Mouse (Mus musculus) forebrain, embryonic 13.5 days (tissue): ENCODE data around the gene Mat1a. TPM values are rescaled to one million over a fixed set of nuclear protein-coding genes. Genes with fewer than 3 reads are reported as not detected.
A peak's percentile ranks its signal among the peaks of the same experiment; 100 is the strongest.

Source experiments
- ATAC-seq: fragments of 200-750 bp; cut with Nextera tagmentation; 2 replicates; pipeline ENCODE4 v1.8.0; 2017
- H3K27ac ChIP-seq: fragments of 300-500 bp; sonication (generic); 2 replicates; pipeline ENCODE4 v1.5.1; 2015; ENCODE audit warnings: inconsistent platforms, mild to moderate bottlenecking, moderate library complexity
- H3K27me3 ChIP-seq: fragments of 300-500 bp; sonication (generic); 2 replicates; pipeline ENCODE4 v1.6.1; 2015; ENCODE audit warnings: mild to moderate bottlenecking, inconsistent platforms
- H3K36me3 ChIP-seq: fragments of 300-500 bp; sonication (generic); 2 replicates; pipeline ENCODE4 v1.6.1; 2015; ENCODE audit warnings: mild to moderate bottlenecking, inconsistent platforms; ENCODE audit not compliant: poor library complexity, severe bottlenecking
- H3K4me1 ChIP-seq: fragments of 300-500 bp; sonication (generic); 2 replicates; pipeline ENCODE4 v1.6.1; 2015; ENCODE audit warnings: inconsistent platforms
- H3K4me2 ChIP-seq: fragments of 300-500 bp; sonication (generic); 2 replicates; pipeline ENCODE4 v1.6.1; 2015; ENCODE audit warnings: inconsistent platforms, mild to moderate bottlenecking, moderate library complexity
- H3K4me3 ChIP-seq: fragments of 300-500 bp; sonication (generic); 2 replicates; pipeline ENCODE4 v1.5.1; 2015; ENCODE audit warnings: mild to moderate bottlenecking, inconsistent platforms
- H3K9ac ChIP-seq: fragments of 300-500 bp; sonication (generic); 2 replicates; pipeline ENCODE4 v1.6.1; 2015; ENCODE audit warnings: mild to moderate bottlenecking, inconsistent platforms
- H3K9me3 ChIP-seq: fragments of 300-500 bp; sonication (generic); replicated peaks from 2 replicates; pipeline ENCODE4 v1.6.1; 2016; ENCODE audit warnings: inconsistent platforms
- WGBS: fragments of 180-500 bp; shearing (Covaris S2); methylation state at CpG from one replicate; pipeline ENCODE4 v1.1.7; 2015; 5-methylcytosine and 5-hydroxymethylcytosine counted together
- polyA plus RNA-seq: library from polyadenylated mRNA; unstranded; fragments of >200 nt; fragmentation: Nextera tagmentation; extraction: Ambion mirVana; gene quantifications from 2 replicates; pipeline ENCODE4 v1.2.1, GENCODE M21; 2015

Gene Mat1a
- polyA plus RNA-seq = not detected in 2 replicates

DNA sequence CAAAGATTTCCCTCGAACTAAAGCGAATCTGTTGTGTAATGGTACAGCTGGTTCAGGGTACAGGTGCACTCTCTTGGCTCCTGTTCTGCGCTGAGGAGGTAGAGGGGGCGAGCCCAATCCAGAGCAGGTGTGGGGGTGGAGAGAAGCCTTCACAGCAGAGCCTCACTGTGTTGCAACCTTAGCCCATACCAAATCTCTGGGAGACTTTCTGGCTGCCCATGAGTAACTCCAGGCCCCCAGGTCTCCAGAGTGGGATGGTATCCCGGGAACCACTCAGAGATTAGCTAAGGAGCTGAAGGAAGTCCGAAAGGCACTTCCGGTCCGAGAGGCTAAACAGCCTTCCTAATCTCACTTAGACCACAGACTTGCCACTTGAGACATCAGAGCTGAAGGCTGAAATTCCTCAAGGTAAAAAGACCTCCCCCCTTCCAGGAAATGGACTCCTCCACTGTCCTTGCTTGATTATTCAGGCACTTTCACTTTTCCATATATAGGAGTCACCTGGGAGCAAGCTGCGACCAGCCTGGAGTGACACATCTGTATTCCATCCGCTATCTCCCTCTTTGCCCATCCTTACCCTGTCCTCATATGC, at the start of gene Mat1a:
TSS of gene Mat1a (plus strand) at position 183 of the 592 bp plus-strand sequence.
- Histone ChIP-seq H3K4me1 (no peaks in the 10 kb centered on the region), H3K27ac (no peak within 1 kb of the TSS), H3K9me3 (no peaks in the 10 kb centered on the region), H3K9ac (no peak within 1 kb of the TSS), H3K4me3 (no peak within 1 kb of the TSS), H3K27me3 (no peaks in the 10 kb centered on the region), H3K4me2 (no peak within 1 kb of the TSS), H3K36me3 (no peaks in the 10 kb centered on the region)
- 76% methylated on average over 10 of the region's 10 CpGs for WGBS
- ATAC-seq = no peak

DNA sequence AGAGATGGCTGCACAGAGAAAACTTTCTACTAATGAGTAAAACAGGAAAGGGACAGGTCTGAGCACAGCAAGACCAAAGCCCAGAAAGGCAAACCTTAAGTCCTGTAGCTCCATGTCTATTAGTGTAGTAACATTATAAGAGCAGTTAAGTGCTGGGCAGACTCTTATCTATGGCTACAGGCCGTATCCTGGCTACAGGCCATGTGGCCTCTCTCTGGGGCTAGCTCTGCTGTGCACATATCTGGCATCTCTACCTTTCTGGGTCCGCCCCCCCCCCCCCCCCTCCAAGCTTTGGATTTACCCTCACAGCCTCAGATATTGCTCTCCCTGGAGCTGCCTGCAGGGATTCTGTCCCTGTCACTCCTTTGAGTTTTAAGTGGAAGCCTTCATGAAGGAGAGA, 39.7 kb upstream of the Mat1a start:
- H3K9ac ChIP-seq = no peak overlapping the region
- no peaks in the 10 kb centered on the region for H3K36me3 ChIP-seq
- H3K27ac ChIP-seq = no peak overlapping the region
- WGBS = 53% methylated on average over 1 of the region's 2 CpGs
- H3K27me3 ChIP-seq = no peaks in the 10 kb centered on the region
- H3K4me1 ChIP-seq = no peaks in the 10 kb centered on the region
- H3K9me3 ChIP-seq = no peaks in the 10 kb centered on the region
- ATAC-seq = no peak
- H3K4me2 ChIP-seq = no peak overlapping the region
- H3K4me3 ChIP-seq = no peak overlapping the region

- Histone ChIP-seq H3K27me3 (no peaks in the 10 kb centered on the region), H3K9me3 (no peaks in the 10 kb centered on the region), H3K9ac (no peak overlapping the region), H3K36me3 (no peaks in the 10 kb centered on the region), H3K27ac (no peak overlapping the region), H3K4me1 (no peaks in the 10 kb centered on the region), H3K4me3 (no peak overlapping the region), H3K4me2 (no peak overlapping the region)
- no peak for ATAC-seq
- WGBS = 0% methylated on average over 1 of the region's 1 CpGs
Measured at GRCm38 (mm10) chr14:41066416-41066815, 38.4 kb upstream of the Mat1a start.

GRCm38 (mm10) chr14:41069108-41069507, 35.7 kb upstream of the Mat1a start, which contains the start of gene Dydc2:
Gene Dydc2, minus strand, starts transcription at chr14:41069208.
- H3K4me1 ChIP-seq = peaks cover 6% of the 10 kb centered on the region
- no peak within 1 kb of the TSS for H3K9ac ChIP-seq
- no peak within 1 kb of the TSS for H3K4me3 ChIP-seq
- no peak for ATAC-seq
- H3K27ac ChIP-seq = no peak within 1 kb of the TSS
- H3K36me3 ChIP-seq = no peaks in the 10 kb centered on the region
- no peaks in the 10 kb centered on the region for H3K9me3 ChIP-seq
- no peak within 1 kb of the TSS for H3K4me2 ChIP-seq
- no peaks in the 10 kb centered on the region for H3K27me3 ChIP-seq

DNA sequence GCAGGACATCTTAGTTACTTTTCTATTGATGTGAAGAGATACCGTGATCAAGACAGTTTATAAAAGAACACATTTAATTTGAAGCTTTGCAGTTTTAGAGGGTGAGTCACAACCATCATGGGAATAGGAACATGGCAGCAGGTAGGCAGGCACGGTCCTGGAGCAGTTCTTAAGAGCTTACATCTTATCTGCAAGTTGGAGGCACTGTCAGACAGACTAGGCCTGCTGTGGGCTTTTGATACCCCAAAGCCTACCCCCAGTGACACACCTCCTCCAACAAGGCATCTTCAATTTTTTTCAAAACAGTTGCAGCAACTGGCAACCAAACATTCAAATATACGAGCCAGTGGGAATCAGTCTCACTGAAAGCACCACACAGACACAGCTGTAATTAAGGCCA, 34.5 kb upstream of the Mat1a start:
- no peaks in the 10 kb centered on the region for H3K27me3 ChIP-seq
- H3K9ac ChIP-seq = no peak overlapping the region
- no peak overlapping the region for H3K4me2 ChIP-seq
- no peaks in the 10 kb centered on the region for H3K36me3 ChIP-seq
- ATAC-seq = no peak
- H3K4me3 ChIP-seq = no peak overlapping the region
- no peaks in the 10 kb centered on the region for H3K9me3 ChIP-seq
- peaks cover 6% of the 10 kb centered on the region for H3K4me1 ChIP-seq
- 78% methylated on average over 3 of the region's 3 CpGs for WGBS
- no peak overlapping the region for H3K27ac ChIP-seq

DNA sequence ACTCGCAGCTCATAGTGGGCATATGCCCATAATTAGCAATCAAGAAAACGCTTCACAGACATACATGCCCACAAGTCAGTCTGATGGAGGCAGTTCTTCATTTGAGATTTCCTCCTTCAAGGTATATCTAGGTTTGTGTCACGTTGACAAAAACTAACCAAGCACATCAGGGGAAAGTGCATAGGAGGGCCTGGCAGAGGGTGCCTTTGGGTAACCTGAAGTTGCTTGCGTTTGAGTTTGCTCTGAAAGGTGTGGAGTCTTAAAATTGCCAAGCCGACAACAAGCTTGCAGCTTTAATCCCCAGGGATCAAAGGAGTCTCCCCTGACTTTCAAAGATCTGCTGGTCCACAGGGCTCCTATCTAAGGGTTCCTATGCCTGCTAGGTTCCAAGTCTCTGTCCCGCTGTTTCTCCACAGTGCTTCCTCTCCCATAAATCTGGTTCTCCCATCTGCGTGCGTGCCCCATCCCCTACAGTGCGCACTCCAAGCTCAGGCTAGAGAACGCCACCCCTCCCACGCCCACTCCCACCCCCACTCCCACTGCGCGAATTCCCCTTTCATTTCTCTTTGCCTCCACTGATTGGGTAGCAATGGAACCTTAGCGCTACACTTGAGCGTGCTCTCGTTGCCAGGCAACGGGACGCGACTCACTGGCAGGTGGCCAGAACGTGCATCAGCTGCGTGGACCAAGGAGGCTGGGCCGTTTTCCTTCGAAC, 32.4 kb upstream of the Mat1a start, which contains the start of gene Dydc1:
TSS of gene Dydc1 (plus strand) at position 683 of the 715 bp plus-strand sequence.
- peak within 1 kb of the TSS; percentile 70 for H3K4me2 ChIP-seq
- WGBS = 12% methylated on average over 23 of the region's 23 CpGs
- peaks cover 6% of the 10 kb centered on the region for H3K4me1 ChIP-seq
- H3K9ac ChIP-seq = peak within 1 kb of the TSS; percentile 51
- ATAC-seq = peak; percentile 97
- H3K27ac ChIP-seq = no peak within 1 kb of the TSS
- no peaks in the 10 kb centered on the region for H3K27me3 ChIP-seq
- no peaks in the 10 kb centered on the region for H3K9me3 ChIP-seq
- peak within 1 kb of the TSS; percentile 45 for H3K4me3 ChIP-seq
- H3K36me3 ChIP-seq = no peaks in the 10 kb centered on the region

GRCm38 (mm10) chr14:41072944-41073275, 31.9 kb upstream of the Mat1a start:
- WGBS = under 1% methylated on average over 8 of the region's 8 CpGs
- ATAC-seq = no peak

DNA sequence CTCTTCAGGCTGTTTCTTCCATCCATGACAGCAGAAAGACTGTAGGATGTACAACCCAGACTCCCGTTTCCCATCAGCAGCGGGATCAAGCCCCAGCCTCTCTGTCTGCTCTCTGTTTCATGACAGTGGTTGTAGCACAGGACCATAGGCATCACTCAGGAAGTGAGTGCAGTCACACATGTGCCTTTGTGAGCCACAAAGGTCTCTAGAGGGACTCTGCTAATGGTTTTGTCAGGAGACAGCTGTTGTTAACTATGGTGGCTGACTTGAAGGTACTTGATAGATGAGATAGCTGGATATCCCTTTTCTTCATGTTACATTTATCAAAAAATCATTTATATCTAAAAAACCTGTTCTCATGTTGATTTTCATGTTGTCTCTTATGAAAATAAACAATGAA, 22.4 kb upstream of the Mat1a start:
- Histone ChIP-seq H3K4me2 (no peak overlapping the region), H3K9me3 (no peaks in the 10 kb centered on the region), H3K4me1 (no peaks in the 10 kb centered on the region), H3K27ac (no peak overlapping the region), H3K36me3 (no peaks in the 10 kb centered on the region), H3K27me3 (no peaks in the 10 kb centered on the region), H3K9ac (no peak overlapping the region), H3K4me3 (no peak overlapping the region)
- 90% methylated on average over 2 of the region's 2 CpGs for WGBS
- ATAC-seq = no peak

More at GRCm38 (mm10) chr14:41072944-41073275, 31.9 kb upstream of the Mat1a start:
- H3K27ac ChIP-seq = no peak overlapping the region
- H3K4me2 ChIP-seq = peak overlapping the region; percentile 70
- H3K4me1 ChIP-seq = peaks cover 6% of the 10 kb centered on the region
- peak overlapping the region; percentile 51 for H3K9ac ChIP-seq
- no peaks in the 10 kb centered on the region for H3K9me3 ChIP-seq
- H3K36me3 ChIP-seq = no peaks in the 10 kb centered on the region
- peak overlapping the region; percentile 45 for H3K4me3 ChIP-seq
- no peaks in the 10 kb centered on the region for H3K27me3 ChIP-seq

DNA sequence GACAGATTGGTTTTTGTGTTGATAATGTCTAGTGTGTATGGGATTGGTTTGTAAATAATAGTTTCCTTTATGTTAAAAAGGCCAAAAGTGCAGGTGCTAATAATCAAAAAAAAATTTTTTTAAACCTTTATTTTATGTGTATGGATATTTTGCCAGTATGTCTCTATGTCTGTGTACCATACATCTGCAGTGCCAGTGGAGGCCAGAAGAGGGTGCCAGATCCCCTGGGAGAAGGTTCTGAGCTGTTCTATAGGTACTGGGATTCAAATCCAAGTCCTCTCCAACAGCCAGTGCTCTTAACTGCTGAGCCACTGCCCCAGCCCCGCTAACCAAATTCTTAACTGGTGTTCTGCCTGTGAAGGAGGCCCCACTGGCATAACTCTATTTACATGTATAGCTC, 17.3 kb upstream of the Mat1a start:
- no peak for ATAC-seq
- Histone ChIP-seq H3K9ac (no peak overlapping the region), H3K36me3 (no peaks in the 10 kb centered on the region), H3K4me1 (no peaks in the 10 kb centered on the region), H3K4me2 (no peak overlapping the region), H3K27ac (no peak overlapping the region), H3K4me3 (no peak overlapping the region), H3K9me3 (no peaks in the 10 kb centered on the region), H3K27me3 (no peaks in the 10 kb centered on the region)
- 77% methylated on average over 1 of the region's 1 CpGs for WGBS

DNA sequence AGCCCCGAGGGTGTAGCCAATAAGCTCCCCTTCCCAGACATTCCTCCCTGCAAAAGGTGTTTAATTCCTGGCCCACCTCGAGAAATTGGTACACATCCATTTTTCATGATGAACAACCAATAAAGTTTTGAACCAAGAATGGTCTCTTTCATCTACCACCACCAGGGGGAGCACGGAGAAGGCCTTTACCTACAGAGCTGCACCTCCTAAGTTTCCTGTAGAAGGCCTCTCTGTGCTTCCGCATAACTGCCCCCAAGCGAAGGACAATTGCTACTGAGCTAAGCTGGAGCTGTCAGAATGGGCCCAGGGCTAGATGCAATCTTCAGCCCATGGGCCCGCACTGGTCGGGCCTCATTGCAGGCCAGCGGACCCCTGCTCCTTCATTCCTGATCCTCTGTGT, 14.1 kb upstream of the Mat1a start:
- ATAC-seq = no peak
- Histone ChIP-seq H3K4me1 (no peaks in the 10 kb centered on the region), H3K4me3 (no peak overlapping the region), H3K27me3 (no peaks in the 10 kb centered on the region), H3K4me2 (no peak overlapping the region), H3K9me3 (no peaks in the 10 kb centered on the region), H3K27ac (no peak overlapping the region), H3K36me3 (no peaks in the 10 kb centered on the region), H3K9ac (no peak overlapping the region)
- 48% methylated on average over 8 of the region's 8 CpGs for WGBS

GRCm38 (mm10) chr14:41094114-41094513, 10.7 kb upstream of the Mat1a start:
- no peak overlapping the region for H3K9ac ChIP-seq
- H3K4me2 ChIP-seq = no peak overlapping the region
- no peaks in the 10 kb centered on the region for H3K36me3 ChIP-seq
- H3K4me3 ChIP-seq = no peak overlapping the region
- no peaks in the 10 kb centered on the region for H3K9me3 ChIP-seq
- WGBS = 61% methylated on average over 1 of the region's 1 CpGs
- H3K27ac ChIP-seq = no peak overlapping the region
- no peak for ATAC-seq
- no peaks in the 10 kb centered on the region for H3K27me3 ChIP-seq
- H3K4me1 ChIP-seq = no peaks in the 10 kb centered on the region

GRCm38 (mm10) chr14:41096296-41096860, 8.5 kb upstream of the Mat1a start:
- WGBS = 89% methylated on average over 3 of the region's 3 CpGs
- no peaks in the 10 kb centered on the region for H3K4me1 ChIP-seq
- H3K4me3 ChIP-seq = no peak overlapping the region
- no peaks in the 10 kb centered on the region for H3K27me3 ChIP-seq
- no peak for ATAC-seq
- H3K4me2 ChIP-seq = no peak overlapping the region
- no peaks in the 10 kb centered on the region for H3K36me3 ChIP-seq
- H3K9me3 ChIP-seq = no peaks in the 10 kb centered on the region
- H3K9ac ChIP-seq = no peak overlapping the region
- H3K27ac ChIP-seq = no peak overlapping the region
